Mouse (Mus musculus) stomach, postnatal 0 days (tissue): ENCODE results near the gene Klf16. TPM values are rescaled to one million over a fixed set of nuclear protein-coding genes. Genes with fewer than 3 reads are reported as not detected.
A peak's percentile ranks its signal among the peaks of the same experiment; 100 is the strongest.

Experiments
- ATAC-seq: fragments of 200-750 bp; cut with Nextera tagmentation; 2 replicates; pipeline ENCODE4 v1.8.0; 2017; ENCODE audit not compliant: low FRiP score, low TSS enrichment
- DNase-seq: peaks from one replicate; pipeline ENCODE4 v3.0.0-alpha.2; 2016; ENCODE audit warnings: low spot score
- H3K27ac ChIP-seq: fragments of 300-500 bp; sonication (generic); replicated peaks from 2 replicates; pipeline ENCODE4 v1.5.1; 2014; ENCODE audit warnings: mild to moderate bottlenecking, control low read depth
- H3K27me3 ChIP-seq: fragments of 300-500 bp; sonication (generic); 2 replicates; pipeline ENCODE4 v1.6.1; 2014; ENCODE audit warnings: low read length; ENCODE audit not compliant: control insufficient read depth, insufficient read depth
- H3K36me3 ChIP-seq: fragments of 300-500 bp; sonication (generic); 2 replicates; pipeline ENCODE4 v1.6.1; 2014; ENCODE audit warnings: low read length, mixed read lengths; ENCODE audit not compliant: control insufficient read depth, insufficient read depth
- H3K4me1 ChIP-seq: fragments of 300-500 bp; sonication (generic); replicated peaks from 2 replicates; pipeline ENCODE4 v1.6.1; 2014; ENCODE audit warnings: antibody characterized with exemption; ENCODE audit not compliant: control insufficient read depth, insufficient read depth
- H3K4me2 ChIP-seq: fragments of 300-500 bp; sonication (generic); replicated peaks from 2 replicates; pipeline ENCODE4 v1.6.1; 2014; ENCODE audit warnings: low read depth, mild to moderate bottlenecking, control low read depth, moderate library complexity
- H3K4me3 ChIP-seq: fragments of 300-500 bp; sonication (generic); 2 replicates; pipeline ENCODE4 v1.5.1; 2014; ENCODE audit warnings: low read depth, low read length, control low read depth
- H3K9ac ChIP-seq: fragments of 300-500 bp; sonication (generic); 2 replicates; pipeline ENCODE4 v1.6.1; 2014; ENCODE audit warnings: mild to moderate bottlenecking, low read length, control low read depth, mixed read lengths
- H3K9me3 ChIP-seq: fragments of 300-500 bp; sonication (generic); 2 replicates; pipeline ENCODE4 v1.6.1; 2016; ENCODE audit warnings: low read length; ENCODE audit not compliant: control insufficient read depth
- CTCF ChIP-seq: IDR thresholded peaks from 2 replicates; pipeline ENCODE4 v1.5.1; 2016; ENCODE audit warnings: antibody characterized with exemption, low read depth, mild to moderate bottlenecking, moderate library complexity
- EP300 ChIP-seq: optimal IDR thresholded peaks from 2 replicates; pipeline ENCODE3; 2016; ENCODE audit warnings: antibody characterized with exemption
- WGBS: fragments of 180-500 bp; shearing (Covaris S2); extraction: QIAGEN DNeasy Blood & Tissue Kit; methylation state at CpG from one replicate; pipeline ENCODE4 v1.1.7; 2014; 5-methylcytosine and 5-hydroxymethylcytosine counted together
- polyA plus RNA-seq: library from polyadenylated mRNA; unstranded; fragments of >200 nt; fragmentation: Nextera tagmentation; extraction: Ambion mirVana; gene quantifications from 2 replicates; pipeline ENCODE4 v1.2.1, GENCODE M21; 2015

Gene Klf16
- polyA plus RNA-seq, 1 experiment from 2014 or later = 8.3 TPM

DNA sequence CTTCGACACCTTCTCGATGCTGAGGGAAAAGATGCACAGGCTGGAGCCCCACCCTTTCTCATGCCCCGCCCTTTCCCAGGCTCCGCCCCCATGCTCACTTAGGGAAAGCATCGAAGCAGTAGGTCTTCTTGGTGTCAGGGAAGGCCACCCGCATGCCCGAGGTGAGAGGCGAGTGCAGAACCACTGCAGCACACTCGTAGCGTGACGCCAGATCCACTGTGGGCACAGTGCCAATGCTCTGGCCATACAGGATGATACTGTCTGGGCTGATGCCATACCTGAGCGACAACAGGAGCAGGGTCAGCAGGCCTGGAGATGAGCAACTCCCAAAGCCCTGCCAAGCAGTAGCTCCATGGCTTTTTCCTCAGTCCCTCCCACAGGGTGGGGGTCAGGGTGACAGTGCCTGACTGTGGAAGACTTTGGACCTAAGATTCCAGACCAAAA is 6.9 kb upstream of the Klf16 start:
- H3K4me2 ChIP-seq = no peak overlapping the region
- ATAC-seq (0 out of 2 replicates have a peak, but pooled peaks have one; percentile 2), DNase-seq (no peak)
- H3K27ac ChIP-seq = peak overlapping the region; percentile 30; the same call in 1 of the 2 replicates
- no peaks in the 10 kb centered on the region for H3K9me3 ChIP-seq
- H3K36me3 ChIP-seq = peaks cover 19% of the 10 kb centered on the region
- H3K27me3 ChIP-seq = no peaks in the 10 kb centered on the region
- no peak overlapping the region for H3K9ac ChIP-seq
- no peak for TF ChIP-seq CTCF
- no peak for TF ChIP-seq EP300
- H3K4me3 ChIP-seq = no peak overlapping the region
- WGBS = 46% methylated on average over 12 of the region's 12 CpGs
- H3K4me1 ChIP-seq = peaks cover 2% of the 10 kb centered on the region; the same call in 1 of the 2 replicates

GRCm38 (mm10) chr10:80583047-80583446 is 5.9 kb upstream of the Klf16 start:
- H3K4me2 ChIP-seq = no peak overlapping the region

GRCm38 (mm10) chr10:80578911-80579310 is 1.8 kb upstream of the Klf16 start:
- WGBS = 6% methylated on average over 8 of the region's 8 CpGs
- Histone ChIP-seq H3K9ac (peak overlapping the region; percentile 52; the same call in 1 of the 2 replicates), H3K4me2 (peak overlapping the region; percentile 92), H3K9me3 (no peaks in the 10 kb centered on the region), H3K27me3 (no peaks in the 10 kb centered on the region), H3K27ac (peak overlapping the region; percentile 88; the same call in 1 of the 2 replicates), H3K4me1 (peaks cover 7% of the 10 kb centered on the region), H3K36me3 (0 out of 2 replicates have a peak, but pooled peaks cover 7% of the 10 kb centered on the region), H3K4me3 (0 out of 2 replicates have a peak overlapping the region, but pooled peaks have one; percentile 75)
- ATAC-seq (no peak), DNase-seq (peak; percentile 79)
- TF ChIP-seq EP300 = no peak
- TF ChIP-seq CTCF = peak; percentile 81

More at GRCm38 (mm10) chr10:80583047-80583446, 5.9 kb upstream of the Klf16 start:
- Histone ChIP-seq H3K27me3 (no peaks in the 10 kb centered on the region), H3K27ac (no peak overlapping the region), H3K36me3 (peaks cover 19% of the 10 kb centered on the region), H3K4me3 (no peak overlapping the region), H3K9ac (no peak overlapping the region), H3K4me1 (no peaks in the 10 kb centered on the region), H3K9me3 (no peaks in the 10 kb centered on the region)
- no peak for ATAC-seq
- TF ChIP-seq EP300 = no peak
- DNase-seq = no peak
- 87% methylated on average over 5 of the region's 5 CpGs for WGBS

- DNase-seq (peak; percentile 90), ATAC-seq (peak; percentile 54)
- Histone ChIP-seq H3K9me3 (no peaks in the 10 kb centered on the region), H3K4me1 (peaks cover 7% of the 10 kb centered on the region), H3K27me3 (no peaks in the 10 kb centered on the region), H3K27ac (peak overlapping the region; percentile 88), H3K36me3 (0 out of 2 replicates have a peak, but pooled peaks cover under 1% of the 10 kb centered on the region), H3K4me2 (peak overlapping the region; percentile 92), H3K9ac (peak overlapping the region; percentile 52), H3K4me3 (peak overlapping the region; percentile 75)
- no peak for TF ChIP-seq EP300
- peak; percentile 94 for TF ChIP-seq CTCF
- WGBS = under 1% methylated on average over 29 of the region's 29 CpGs
These were observed 1.1 kb upstream of the Klf16 start for GRCm38 (mm10) chr10:80578131-80578750.

- no peaks in the 10 kb centered on the region for H3K27me3 ChIP-seq
- no peaks in the 10 kb centered on the region for H3K9me3 ChIP-seq
- TF ChIP-seq EP300 (no peak), CTCF (peak; percentile 39)
- H3K36me3 ChIP-seq = no peaks in the 10 kb centered on the region
- DNase-seq (peak; percentile 81), ATAC-seq (peak; percentile 6)
- peaks cover 7% of the 10 kb centered on the region for H3K4me1 ChIP-seq
- H3K4me3 ChIP-seq = peak overlapping the region; percentile 75
- peak overlapping the region; percentile 75 for H3K9ac ChIP-seq
- peak overlapping the region; percentile 92 for H3K4me2 ChIP-seq
- 0% methylated on average over 75 of the region's 96 CpGs for WGBS
- H3K27ac ChIP-seq = peak overlapping the region; percentile 88
These were observed 548 bp downstream of the Klf16 start for GRCm38 (mm10) chr10:80576351-80577194.
